Mouse (Mus musculus) CD8-positive naive resting alpha-beta T cell, adult 57 days (primary cell): ENCODE measurements around the gene Gm281. TPM values are rescaled to one million over a fixed set of nuclear protein-coding genes. Genes with fewer than 3 reads are reported as not detected.

Source experiments
- total RNA-seq: library from RNA; stranded (reverse); gene quantifications from one replicate; pipeline ENCODE4 v1.2.4, GENCODE M21; 2023

Gm281 gene
- not detected for total RNA-seq

GRCm38 (mm10) chr14:13914387-13915082 lies at the start of gene Gm281:
Gm281 (minus strand) TSS chr14:13914478.

DNA sequence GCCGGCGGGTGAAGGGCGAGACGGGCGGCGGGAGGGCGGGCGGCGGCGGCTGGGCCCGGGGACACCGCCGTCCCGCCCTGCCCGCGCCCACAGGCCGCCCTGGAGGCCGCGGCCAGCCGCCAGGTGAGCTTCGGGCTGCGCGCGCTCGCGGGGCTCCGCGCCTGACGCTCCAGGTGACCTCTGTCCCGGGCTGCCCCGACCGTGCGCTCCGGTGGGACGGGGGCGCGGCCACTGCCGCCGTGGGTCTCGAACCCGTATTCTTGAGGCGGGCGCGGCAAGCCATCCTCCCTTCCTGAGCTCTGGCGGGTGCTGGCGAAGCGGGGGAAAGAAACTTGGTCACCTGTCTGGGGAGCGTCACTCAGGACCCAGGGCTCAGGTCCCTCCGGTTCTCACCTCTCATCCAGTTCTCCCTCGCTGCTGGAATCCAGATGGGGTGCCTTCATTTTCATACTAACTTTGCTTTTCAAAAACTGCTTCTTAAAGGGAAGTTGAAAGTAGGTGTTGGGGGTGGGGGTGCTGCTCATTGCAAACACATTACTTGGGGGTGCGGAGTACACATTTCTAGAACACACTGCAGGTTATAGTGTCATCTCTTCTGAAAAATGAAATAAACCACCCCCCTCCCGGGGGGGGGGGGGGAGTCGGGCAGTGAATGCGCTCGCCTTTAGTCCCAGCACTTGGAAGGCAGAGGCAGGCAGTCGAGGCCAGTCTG lies 47.3 kb upstream of the Gm281 start, which contains the start of the genes Atxn7 and Thoc7:
Atxn7 (plus strand) TSS at position 40 of the 712 bp plus-strand sequence.
Thoc7 (minus strand) TSS at position 452 of the 712 bp plus-strand sequence.

Other genes with a start within 250 kb of the Gm281 start
- gene Sntn, start 243.6 kb downstream of the Gm281 start, total RNA-seq, result not detected
- gene Atxn7, start 47.0 kb upstream of the Gm281 start, total RNA-seq, result 71.3 TPM
- 76.5 TPM for gene Thoc7, start 47.4 kb upstream of the Gm281 start, total RNA-seq
- gene Psmd6, start 206.5 kb upstream of the Gm281 start, total RNA-seq, result 84.8 TPM